Mouse (Mus musculus) thymus, postnatal 36 days (tissue): ENCODE measurements around the gene Ahsa1.
"Not testable (repeated sequence)": the region's sequence is repeated elsewhere in the genome, so short reads cannot be mapped to it uniquely, and the experiment has no call there.

Experiments
- DNase-seq, 2 experiments: peaks; one replicate each; pipeline ENCODE4 v3.0.0; 2022; ENCODE audit warnings: mixed read lengths in 2 of 2

Ahsa1 gene

DNA sequence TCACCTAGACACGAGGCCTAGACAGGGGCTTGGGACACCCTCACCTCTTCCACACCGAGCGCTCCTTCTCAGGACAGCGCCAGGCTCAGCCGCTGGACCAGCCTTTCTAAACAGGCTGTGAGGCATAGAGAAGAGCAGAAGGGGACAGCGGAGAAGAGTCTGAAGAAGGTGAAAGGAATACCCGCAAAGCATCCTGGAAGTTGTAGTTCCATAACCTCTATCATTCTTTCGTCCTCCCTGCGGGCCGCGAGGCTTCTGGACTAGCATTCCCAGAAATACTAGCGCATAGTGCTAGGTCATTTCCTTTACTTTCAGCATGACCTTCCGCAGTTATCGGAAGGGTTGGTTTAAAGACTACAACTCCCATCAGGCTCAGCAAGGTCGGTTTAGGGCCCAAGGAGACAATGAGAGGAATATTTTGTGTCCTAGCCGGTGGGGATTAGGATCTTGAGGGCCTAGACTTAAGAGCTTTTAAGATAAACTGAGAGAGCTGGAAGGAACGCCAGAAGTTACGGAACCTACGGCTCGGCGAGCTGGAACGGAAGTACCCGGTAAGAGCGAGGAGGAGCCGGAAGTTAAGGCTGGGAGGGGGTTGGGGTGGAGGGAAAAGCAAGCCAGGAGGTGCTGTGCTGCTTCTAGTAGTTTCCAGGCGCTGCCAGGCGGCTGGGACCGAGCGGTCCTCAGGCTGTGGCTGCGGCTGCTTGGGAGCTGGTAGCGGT, at the start of gene Ahsa1, which contains the start of gene Vipas39:
Ahsa1 (plus strand) TSS at position 372 of the 719 bp plus-strand sequence.
Vipas39 (minus strand) TSS at position 149 of the 719 bp plus-strand sequence.
- peak; percentile 84 to 88 for DNase-seq

DNA sequence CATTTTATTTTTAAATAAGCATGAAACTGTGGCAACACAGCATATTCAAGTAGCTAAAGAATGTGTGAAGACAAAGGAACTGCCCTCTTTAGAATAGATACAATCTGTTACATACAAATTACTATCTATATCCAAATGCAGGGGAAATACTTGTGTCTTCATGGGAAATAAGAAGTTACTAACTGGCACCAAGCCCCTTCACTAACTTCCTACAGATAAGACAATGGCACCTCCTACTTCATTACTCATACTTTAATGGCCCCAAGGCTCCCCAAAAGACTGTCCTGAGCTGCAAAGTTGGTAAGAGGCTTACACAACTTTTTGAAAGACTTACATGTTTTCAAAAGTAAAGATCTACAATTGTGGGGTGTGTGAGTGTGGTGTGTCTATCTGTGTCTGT, 48.7 kb upstream of the Ahsa1 start:
- DNase-seq = no peak

DNA sequence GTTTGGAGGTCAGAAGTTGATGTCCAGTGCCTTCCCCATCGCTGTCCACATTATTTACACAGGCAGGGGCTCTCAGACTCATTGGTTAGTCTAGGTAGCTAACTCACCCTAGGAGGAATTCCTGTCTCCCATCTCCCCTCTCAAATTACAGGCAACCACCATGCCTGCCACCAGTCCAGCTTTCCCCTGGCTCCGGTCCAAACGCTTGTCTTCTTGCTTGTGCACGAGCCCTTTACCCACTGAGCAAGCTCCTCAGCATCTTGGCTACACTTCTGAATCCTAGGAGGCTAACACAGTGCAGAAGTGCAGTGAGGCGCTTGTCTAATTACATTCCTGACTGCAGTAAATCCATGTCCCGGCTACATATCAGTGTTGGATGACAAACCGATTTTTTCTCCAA, 46.9 kb upstream of the Ahsa1 start:
- DNase-seq = no peak

DNA sequence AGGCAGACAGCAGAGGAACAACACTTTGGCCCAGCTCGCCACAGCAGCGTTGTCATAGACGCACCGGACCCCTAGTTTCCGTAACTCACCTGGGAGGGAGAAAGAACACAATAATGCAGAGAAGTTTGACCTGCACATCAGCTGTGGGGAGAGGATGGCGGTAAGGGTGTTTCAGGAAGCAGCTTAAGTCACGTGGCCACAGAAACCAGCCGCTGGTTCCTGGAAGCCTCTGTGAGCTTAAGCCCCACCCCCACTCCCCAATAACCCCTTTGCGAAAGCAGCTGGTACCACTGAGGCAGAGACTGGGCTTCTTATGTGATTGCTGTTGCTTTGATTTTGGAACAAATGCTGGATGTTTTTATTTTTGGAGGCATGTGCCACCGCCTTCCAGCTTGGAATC, 41.3 kb upstream of the Ahsa1 start:
- no peak for DNase-seq

DNA sequence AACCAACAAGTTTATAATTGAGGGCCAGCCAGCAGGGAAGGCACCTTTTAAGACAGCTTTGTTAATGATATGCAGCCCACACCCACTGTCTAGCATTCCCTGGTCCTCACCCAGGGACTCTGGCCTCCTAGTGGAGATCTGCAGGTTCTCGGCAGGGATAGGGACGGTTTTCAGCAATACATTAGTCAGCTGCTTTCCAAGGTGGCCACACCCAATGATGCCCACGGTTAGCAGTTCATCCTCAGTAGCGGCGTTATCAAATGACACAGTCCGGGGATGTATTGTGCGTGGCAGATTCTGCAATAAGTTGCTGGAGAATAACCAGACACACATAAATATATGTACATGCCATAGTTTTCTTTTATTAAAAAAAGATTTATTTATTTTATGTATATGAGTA, 39.5 kb upstream of the Ahsa1 start:
- DNase-seq = no peak

DNA sequence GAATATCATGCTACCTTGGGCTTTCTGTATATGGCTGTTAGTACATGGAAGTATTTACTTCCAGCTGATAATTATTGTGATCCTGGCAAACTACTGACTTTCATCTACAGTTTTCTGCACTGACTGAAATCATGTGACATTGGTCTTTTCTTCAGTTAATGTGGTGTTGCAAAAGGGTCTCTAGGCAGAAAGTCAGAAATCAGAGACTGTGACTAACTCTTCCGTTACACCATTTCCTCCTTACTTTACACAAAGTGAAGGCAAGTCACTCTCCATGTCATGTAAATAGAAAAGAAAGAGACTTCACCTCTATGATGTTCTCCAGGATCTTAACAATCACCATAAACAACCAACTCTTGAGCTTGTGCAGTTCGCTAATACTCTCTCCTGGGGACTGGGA, 36.6 kb upstream of the Ahsa1 start:
- DNase-seq = no peak

DNA sequence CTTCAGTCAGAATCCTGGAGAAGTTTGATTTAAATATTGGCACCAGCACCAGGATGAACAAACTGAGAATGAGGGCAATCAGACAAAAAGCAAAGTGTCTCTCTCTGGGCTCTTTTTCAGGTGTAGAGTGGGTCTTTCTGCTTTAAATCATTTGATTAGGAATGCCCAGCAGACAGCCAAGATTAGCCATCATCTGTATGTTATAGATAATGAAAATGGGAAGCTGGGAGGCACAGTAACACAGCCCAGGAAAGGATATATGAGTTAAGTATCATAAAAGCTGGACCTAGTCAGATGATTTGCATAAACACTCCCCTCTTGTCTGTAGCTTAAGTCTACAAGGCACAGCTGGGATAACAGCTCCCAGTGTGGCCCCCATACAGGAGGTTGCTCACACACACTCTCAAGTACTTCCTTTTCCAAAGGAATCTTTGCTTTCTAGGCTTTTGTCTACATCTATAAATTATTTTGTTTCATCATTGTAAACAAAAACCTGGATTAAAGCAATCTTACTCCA, 35.8 kb upstream of the Ahsa1 start:
- no peak for DNase-seq

DNA sequence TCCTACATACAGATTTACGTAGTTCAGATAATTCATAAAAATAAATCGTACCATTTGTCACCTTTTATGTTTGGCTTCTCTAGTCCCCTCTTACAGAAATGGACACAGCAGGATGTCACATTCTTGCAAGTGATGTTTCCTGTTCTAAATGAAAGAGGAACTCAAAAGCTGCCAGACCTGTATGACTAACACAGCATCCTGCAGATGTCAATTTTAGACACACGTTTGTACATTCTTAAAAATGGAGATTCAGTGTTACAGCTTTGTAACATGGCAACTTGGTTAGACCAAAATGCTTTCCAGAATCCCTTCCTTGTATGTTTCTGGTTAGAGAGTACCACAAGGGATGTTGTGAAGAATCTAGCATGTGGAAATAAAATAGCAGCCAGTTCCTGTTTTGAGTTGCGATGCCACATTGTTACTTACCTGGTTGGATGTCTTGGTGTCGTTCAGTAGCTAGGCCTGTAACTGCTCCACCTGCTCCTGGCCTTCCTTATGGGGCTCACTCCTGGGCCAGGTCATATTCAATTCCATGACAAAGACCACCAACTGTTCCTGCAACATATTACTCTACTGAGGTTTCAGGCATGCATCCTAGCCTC, 29.3 kb upstream of the Ahsa1 start:
- no peak for DNase-seq

DNA sequence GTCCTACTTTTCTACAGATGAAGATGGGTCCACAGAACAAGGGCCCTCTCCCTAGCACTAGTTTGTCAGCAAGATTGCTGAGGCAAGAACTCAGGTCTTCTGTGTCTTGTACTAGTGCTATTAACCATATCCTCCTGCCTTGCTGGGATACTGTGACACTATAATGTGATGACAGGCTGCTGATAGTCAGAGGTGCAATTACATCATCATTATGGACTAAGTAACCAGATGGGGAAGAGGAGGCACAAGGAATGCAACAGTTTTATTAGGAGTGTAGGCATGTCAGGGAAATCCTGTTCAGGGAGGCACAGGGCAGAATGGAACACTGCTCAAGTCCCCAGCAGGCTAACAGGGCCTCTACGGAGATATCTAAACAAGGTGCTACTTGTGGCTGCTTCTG, 27.6 kb upstream of the Ahsa1 start, which contains the start of gene Noxred1:
Noxred1 (minus strand) TSS at position 101 of the 400 bp plus-strand sequence.
- DNase-seq = no peak

DNA sequence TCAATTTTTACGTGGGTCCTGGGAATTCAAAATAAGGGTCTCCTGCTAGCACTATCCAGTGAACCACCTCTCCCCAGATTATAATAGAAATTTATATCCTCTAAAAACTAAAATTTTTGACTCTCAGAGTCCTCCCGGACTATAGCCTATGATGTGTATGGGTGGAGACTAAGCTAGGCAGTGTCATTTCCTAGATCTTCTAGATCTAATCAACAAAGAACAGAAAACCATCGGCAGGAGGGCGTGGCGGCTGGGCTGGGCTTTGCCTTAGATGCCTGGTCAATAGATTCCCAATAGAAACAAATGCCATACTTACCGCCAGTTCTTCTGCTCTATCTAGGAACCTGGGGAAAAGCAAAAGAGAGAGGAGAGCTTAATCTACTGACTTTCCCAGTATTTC, 16.1 kb upstream of the Ahsa1 start:
- no peak for DNase-seq

DNA sequence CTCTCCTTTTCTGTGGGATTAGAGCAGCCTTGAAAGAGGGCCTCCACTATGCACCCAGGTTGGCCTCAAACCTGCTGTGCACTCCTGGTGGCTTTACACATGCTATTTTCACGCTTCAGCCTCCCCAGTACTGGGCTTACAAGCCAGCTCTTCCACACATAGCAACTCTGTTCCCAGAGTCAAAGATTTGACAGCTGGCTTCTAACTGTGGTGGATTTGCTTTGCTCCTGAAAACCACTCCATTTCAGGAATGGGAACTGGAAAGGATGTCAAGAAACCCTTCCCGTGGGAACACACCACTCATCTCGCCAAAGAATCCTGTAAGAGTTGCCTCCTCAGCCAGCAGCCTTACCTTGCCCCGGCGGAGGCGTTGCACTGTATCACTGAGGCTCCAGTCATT, 12.4 kb upstream of the Ahsa1 start:
- DNase-seq = no peak

DNA sequence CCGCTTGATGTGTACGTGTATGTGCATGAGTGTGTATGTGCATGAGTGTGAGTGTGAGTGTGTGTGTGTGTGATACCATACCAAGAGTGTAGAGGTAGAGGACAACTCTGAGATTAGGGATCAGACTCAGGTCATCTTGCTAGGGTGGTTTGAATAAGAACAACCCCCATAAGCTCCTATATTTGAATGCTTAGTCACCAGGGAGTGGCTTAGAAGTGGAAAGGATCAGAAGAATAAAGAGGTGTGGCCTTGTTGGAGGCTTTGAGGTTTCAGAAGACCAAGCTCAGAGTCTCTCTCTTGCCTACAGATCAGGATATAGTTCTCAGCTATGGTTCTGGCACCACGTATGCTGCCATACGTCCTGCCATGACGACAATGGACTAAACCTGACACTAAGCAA, 9.7 kb upstream of the Ahsa1 start:
- no peak for DNase-seq

DNA sequence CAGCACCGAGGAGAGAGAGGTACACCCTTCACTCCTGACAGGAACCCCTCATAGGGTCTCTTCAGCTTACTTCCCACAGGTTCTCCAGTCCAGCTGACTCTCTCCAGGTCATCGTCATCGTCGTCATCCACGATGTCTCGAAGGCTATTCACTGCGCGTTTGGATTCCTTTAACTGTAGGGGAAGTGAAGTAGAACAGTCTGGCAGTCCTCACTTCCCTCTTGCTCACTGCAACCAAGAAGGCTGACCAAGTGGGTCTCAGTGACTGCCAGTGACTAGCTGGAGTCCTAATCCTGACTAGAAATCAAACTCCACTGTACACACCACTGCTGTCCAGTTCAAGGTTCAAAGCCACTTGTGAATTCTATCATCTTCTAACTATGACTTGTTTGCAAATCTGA, 5.7 kb upstream of the Ahsa1 start:
- DNase-seq = no peak

DNA sequence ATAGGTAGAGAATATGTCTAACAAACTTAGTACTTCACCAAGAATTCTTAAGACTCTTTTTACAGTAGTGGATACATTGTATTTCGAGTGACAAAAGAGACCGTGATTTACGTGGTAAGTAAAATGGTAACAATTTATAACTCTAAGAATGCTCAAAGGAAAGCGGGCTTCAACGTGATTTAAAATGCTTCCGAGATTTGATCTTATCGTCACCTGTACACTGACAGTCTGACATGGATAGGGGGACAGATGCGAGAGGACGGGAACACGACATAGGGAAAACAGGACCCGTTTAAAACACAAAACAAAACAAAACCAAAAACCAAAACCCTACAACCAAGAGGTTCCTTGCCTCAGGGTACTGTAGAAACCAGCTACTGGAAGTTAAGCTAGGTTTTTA, 835 bp upstream of the Ahsa1 start:
- no peak for DNase-seq

DNA sequence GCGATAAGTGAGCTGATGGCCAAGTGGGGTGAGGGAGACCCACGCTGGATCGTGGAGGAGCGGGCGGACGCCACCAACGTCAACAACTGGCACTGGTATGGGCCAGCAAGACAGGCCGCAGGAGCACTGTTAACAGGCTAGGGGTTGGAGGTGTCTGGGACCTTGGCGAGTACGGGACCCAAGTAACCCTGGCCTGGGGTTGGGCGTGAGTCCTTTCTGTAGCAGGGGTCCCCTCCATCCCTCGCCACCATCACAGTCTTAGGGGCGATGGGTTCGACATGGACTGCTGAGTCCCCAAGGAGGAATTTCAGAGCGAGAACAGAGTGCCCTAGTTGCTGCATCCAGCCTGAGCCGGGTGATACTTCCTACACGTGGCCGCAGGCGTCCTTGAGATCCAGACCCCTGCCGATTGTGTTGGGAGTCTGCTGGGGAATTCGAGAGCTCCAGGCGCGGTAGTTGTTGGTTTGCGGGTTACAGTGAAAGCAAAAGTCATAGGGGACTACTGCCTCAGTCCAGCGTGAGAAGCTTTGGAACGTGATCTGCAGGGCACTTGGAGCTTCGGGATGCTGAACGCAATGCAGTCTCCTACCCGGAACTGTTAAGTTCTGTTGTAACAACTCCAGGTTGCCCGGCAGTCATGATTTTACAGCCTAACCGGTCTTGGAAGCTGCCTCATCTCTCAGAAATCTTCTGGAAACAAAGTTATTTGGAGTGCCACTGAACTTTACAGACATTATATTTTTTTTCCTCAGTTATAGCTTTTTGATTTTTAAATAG, 736 bp downstream of the Ahsa1 start:
- no peak for DNase-seq

DNA sequence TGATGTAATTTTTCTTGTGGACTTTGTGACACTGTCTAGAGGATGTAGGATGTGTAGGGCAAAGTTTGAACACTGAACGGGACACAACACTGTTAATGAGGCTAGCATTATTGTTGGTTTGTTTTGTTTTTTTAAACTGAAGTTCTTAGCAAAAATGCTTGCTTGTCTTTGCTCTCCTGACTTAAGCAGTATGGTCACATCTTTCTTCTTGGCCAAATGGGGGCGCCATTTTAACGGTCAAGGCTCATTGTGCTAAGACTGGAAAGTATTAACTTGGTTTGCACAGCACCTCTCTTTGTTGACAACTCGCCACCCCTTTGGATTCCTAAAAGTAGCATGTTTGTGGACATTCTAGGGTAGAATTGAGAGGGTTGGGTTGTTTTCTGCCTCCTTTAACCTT, 1.4 kb downstream of the Ahsa1 start:
- DNase-seq = no peak

DNA sequence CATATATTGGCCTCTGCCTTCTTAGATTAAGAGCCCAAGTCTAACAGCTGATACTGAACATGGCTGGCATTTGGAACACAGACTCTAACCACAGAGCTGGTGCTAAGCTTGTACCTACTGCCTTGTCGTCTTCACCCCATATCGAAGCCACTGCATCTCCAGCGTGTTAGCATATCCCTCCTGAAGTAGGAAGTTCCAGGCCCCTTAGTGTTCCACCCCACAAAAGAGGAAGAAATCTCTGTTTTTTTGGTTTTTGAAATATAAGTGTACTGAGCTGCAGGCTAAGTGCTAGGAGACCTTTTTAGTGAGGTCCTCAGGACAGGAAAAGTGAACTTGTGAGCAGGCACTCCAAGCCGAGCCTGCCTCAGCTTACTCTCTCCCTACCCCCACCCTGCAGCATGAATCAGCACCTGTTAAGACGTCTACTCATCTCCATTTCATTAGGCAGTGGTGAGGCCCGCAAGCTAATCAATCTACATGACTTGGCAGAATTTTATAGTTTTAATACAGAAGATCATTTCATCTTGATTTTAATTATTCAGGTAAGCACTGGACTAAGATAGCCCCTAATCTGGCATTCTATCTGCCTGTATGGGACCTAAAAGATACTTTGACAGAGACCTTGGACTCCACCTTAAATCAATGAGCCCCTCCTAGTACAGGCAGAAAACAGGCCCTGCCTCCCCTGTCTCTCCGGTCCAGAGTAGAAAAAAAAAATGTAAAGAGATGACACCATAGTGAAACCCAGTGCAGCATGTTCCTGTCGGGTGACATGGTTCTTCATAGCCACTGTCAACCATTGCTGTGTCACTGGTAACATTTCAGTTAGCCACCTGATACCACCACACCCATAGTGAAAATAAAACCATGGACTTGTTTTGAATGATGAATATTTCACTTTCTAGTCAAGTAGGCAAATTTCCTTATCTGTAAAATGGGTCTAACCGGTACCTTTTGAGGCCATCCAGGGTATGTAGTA, 8.9 kb downstream of the Ahsa1 start:
- no peak for DNase-seq

DNA sequence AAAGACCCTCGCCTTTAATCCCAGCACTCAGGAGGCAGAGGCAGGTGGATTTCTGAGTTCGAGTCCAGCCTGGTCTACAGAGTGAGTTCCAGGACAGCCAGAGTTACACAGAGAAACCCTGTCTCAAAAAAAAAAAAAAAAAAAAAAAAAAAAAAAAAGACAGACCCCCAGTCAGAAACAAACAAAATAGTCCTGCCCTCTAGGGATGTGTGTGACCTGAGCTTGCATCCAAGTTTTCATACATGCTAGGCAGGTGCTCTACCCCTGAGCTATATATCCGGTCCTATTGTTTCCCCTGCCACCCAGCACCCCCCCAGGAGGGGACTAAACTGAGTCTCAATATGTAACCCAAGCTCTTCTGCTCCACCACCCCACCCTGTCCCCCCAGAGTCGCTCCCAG, 11.0 kb downstream of the Ahsa1 start:
- not testable (repeated sequence) for DNase-seq

DNA sequence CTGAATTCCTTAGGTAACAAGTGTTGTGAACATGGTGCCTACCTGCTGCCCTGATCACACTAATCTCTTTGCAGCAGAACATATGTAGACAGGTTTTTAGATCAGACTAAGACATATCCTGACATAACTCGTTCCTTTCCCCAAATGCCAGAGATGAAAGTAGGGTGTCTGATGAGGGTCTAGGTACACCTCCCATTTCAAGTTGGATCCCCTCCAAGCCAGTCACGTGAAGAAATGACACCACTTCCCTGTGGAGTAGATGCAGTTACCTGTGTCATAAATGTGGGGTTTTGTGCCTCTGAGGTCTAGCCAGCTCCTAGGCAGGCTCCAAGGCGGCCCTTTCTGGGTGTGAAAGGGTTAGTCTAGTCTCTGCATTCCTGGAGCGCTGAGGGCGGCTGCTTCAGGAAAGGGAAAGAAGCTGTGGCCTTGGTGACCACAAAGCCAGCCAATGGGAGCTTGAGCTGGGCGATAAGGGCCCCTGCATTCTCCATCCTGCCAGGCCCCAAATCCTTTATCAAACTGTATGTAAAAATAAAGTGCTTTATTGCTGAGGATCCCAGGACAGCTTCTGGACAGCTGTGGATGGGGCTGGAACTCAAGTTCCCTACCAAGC, 11.9 kb downstream of the Ahsa1 start:
- no peak for DNase-seq

DNA sequence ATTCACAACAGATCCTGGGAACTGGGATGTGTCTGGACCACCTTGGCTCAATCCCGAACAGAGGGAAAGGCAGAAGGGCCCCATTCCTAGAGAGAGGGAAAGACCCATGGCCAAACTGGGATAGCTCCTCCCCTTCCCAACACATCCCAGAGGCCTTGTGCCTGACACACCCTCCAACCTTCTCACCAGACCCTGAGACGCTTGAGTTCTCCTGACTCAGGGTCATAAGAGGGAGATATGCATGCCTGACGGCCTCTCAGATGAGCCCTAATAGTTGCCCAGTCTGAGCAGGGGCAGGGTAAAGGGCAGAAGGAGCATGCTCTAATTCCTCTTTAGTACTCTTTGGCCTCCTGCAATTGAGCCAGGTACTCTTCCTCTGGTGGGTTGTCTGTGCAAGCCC, 13.1 kb downstream of the Ahsa1 start:
- no peak for DNase-seq

DNA sequence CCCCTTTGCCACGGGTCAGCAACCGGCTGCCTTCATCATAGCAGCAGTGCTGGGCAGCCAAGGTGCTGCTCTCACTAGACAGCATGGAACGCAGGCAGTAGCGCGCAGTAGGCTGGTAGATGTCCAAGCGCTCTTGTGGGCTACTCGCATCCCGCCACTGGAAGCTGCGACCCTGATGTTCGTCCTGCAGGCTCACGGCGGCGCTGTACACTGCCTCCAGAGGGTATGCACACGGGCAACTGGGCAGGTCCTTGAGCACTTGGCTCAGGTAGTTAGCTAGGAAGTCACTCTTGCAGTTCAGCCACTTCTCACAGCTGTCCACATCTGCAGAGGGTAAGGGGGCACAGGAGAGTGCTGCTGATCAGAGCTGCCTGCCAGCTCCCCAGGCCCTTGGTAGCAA, 13.6 kb downstream of the Ahsa1 start:
- no peak for DNase-seq

DNA sequence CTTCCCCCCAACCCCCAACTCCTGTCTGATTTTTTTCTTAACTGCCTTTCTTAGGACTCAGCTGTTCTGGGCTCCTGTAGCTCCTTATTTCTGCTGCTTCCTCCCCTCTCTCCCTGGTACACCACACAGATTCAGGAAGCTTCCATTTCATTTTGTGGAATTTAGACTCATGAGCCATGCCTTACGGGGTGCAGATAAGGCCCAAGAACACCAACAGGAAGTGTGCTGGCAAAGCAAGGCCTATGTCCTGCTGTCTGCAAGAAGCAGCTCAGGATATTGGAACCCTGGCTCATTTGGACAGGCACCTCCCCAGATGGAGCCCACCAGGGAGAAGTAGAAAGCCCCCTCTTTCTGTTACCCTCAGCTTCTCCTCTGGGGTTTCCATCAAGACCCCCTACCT, 15.5 kb downstream of the Ahsa1 start:
- DNase-seq = no peak
